Mouse (Mus musculus): ENCODE data around the gene Foxp1.

Foxp1 gene

GRCm38 (mm10) chr6:99520676-99521037 is 1.9 kb downstream of the Foxp1 start:
- DNase-seq: no peak

DNA sequence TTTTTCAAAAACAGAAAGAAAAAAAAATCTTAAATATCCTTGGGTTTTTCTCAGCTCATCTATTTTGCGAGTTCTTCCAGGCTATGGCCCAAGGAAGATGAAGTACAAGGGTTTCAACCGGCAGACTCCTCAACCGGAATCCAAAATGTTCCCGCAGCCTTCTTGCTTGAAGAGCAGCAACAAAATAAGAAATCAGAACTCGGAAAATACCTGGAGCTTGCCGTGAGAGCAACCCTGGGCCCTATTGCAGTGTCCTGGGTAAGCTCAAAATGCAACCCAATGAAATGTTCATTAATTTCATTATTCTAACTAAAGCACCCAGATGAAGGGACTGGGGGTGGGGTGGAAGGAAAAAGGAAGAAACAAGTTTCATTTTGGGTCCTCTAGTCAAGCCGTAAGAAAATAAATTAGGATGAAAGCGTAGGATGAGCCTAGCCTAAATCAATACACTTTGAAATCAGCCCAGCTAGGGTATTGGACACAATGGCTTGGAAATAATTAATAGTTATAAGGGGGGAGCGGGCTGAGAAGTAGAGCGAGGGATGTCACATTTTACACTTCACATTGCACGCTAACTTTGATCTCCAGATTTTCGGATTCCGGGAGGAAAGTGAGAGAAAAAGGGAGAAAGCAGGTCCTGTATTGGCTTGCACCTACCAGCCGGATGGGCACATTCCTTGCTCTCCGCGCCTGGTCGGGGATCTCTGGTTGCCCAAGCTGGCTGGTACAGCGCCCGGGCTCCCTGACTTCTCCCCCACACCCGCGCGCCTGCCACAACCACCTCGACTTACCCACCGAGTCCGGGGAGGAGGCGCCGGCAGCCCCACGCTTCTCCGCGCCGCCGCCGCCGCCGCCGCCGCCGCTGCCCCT is 2.5 kb downstream of the Foxp1 start:
- peak; percentile 16 for DNase-seq

DNA sequence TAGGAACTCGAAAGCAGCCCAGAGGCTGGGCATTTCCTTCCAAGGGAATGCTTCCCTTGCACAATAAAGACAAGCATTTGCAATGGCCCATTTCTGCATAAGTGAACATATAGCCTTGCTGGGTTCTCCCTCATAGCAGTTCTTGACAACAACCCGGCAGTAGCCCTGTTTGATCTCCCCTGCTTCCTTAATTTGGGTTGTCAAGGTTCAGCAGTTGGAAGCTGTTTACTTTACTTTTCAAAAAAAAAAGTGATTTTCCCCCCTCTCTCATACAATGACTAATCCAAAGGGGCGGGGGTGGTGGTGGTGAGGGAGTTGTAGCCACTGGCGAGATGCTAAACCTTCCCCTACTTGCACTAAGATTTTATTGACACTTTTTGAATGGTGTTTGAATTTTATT is 3.5 kb downstream of the Foxp1 start:
- DNase-seq: no peak

GRCm38 (mm10) chr6:99515667-99516199 is 6.8 kb downstream of the Foxp1 start:
- DNase-seq: no peak

- no peak for DNase-seq
Measured at GRCm38 (mm10) chr6:99511862-99512261, 10.7 kb downstream of the Foxp1 start.

- DNase-seq: peak; percentile 77
Measured at GRCm38 (mm10) chr6:99509189-99509592, 13.3 kb downstream of the Foxp1 start.

DNA sequence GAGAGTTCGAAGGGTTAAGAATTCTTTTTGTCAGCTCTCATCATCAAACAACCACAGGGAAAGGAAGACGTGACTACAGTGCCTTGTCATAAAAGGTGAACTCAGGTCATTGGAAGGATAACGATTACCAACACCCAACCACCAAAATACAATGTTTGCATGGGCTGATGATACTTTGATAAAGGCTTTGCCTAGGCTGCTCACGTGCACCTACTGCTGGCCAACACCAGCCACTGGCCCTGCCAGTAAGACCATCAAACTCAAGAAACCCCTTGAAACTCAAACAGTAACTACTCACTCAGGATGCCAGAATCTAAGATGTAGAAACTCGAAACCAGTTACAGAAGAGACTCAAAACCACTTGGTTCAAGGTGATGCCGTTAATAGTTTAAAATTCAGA is 15.7 kb downstream of the Foxp1 start:
- DNase-seq: no peak

- DNase-seq: no peak
Measured at GRCm38 (mm10) chr6:99503741-99504140, 18.8 kb downstream of the Foxp1 start.

DNA sequence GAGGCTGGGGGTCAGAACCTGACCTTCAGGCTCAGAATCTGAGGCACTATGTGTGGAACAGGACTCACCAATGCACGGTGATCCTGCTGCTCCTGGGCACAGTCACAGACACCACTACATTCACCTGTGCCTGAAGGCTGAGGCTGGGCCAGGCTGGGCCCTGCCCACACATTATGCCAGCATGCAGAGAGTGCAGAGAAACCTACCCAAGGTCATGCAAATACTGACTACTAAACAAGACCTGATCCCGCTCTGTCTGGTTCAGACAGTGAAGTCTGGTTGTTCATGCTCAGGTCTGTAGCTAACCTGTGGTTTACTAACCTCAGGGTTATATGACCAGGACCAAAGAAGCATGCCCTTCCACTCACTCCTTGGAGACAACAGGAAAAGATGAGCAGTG is 19.8 kb downstream of the Foxp1 start:
- DNase-seq: no peak

GRCm38 (mm10) chr6:99502314-99502713 is 20.2 kb downstream of the Foxp1 start:
- no peak for DNase-seq

DNA sequence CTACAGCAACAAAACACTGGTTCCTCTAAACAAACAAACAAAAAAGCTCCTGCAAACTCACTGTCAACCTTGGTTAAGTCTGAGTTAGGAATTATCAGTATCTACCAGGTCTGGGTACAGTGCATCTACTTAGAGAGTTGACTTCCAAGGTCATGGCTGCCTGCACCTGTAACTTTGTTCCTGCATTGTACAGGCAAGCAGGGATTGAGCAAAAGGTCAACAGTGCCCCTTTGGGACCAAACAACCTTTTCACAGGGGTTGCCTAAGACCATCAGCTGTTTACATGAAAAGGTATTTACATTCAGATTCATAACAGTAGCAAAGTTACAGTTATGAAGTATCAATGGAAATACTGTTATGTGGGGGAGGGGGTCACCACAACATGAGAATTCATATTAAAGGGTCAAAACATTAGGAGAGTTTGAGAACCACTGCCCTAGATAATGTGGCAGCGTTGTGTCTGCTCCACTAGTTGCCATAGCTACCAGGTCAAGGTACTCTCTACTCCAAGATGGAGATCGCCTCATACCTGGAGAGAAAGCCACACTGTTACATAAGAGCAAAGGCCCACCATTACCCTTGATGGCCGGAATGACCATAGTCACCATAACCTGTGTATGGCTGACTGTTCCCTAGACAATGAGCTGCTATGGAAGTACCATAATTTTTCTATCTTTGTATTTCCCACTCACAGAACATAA is 21.8 kb downstream of the Foxp1 start:
- no peak for DNase-seq

- DNase-seq: no peak
Measured at GRCm38 (mm10) chr6:99498082-99498481, 24.4 kb downstream of the Foxp1 start.

GRCm38 (mm10) chr6:99496114-99496513 is 26.4 kb downstream of the Foxp1 start:
- no peak for DNase-seq

- no peak for DNase-seq
Measured at GRCm38 (mm10) chr6:99492937-99493336, 29.6 kb downstream of the Foxp1 start.

DNA sequence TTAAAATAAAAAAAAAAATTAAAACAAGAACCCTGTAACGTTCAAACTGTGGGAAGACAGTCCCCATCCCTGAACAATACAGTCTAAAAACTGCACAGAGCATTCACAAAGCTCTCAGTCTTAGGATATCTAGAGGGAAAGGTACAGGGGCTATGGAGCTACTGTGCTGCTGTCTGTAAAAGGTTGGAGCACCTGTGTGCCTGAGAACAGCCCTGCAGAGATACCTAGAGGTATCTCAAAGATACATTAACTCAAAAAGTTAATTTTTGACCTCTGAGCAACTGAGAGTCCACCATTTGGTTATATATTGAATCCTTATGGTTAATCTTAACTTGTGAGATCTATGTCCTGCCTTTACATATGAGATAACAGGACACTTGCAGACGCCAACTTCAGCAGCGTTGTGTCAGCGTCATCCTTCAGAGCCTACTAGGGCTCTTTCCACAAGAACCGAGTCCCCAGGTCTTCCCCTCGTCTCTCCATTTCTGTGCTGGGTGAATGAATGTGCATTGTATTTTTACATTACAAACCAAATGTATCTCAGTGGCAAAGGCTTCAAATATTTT is 30.5 kb downstream of the Foxp1 start:
- DNase-seq: no peak

- DNase-seq: no peak
Measured at GRCm38 (mm10) chr6:99491146-99491545, 31.4 kb downstream of the Foxp1 start.

- no peak for DNase-seq
Measured at GRCm38 (mm10) chr6:99489900-99490648, 32.4 kb downstream of the Foxp1 start.

DNA sequence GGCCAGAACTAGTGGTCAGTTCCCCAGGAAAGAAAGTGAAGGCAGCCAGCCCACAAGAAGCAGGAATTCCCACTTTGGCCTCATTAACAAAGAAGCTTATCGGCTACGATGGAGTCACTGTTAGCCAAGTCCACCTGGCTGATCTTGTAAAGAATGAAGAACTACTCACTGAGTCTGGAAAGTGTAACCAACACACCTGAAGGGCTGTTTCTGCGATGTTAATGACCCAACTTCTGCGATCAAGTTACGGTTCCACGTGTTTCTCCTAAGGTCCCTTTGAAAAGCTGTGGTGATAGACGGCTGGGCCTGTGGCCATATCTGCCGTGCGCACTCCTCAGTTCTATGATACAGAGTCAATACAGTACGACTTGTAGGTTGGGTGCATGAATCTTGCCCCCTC is 33.1 kb downstream of the Foxp1 start:
- DNase-seq: no peak

GRCm38 (mm10) chr6:99485884-99486640 is 36.5 kb downstream of the Foxp1 start:
- peak; percentile 36 for DNase-seq

DNA sequence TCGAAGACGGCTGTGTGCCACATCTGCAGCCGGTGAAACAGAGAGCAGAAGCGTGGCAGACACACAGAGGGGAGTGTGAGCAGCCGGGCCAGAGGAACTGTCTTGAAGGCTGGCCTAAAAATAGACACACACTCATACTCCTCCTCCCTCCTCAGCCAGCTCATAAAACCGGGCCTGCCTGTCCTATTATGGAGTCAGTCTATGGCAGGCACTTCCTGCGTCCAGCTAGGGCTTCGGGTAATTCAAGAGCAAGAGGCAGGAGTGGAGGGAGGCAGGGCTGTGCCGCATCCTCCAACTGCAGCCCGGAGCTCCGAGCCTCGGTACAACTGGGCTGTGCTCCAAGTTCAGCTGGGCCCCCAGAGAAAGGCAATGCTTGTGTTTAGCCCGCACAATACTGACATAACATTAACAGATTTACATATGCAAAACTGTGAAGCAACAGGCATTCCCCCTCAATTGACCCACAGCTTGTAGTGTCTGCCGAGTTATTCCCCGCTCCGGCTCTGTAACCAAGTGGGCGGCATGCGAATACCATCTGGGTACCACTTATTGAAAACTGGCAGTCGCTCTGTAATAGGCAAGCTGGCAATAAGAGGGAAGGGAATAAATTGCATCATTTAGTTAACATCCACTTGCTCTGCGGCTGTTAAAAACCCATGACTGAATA is 37.2 kb downstream of the Foxp1 start:
- peak; percentile 24 for DNase-seq

GRCm38 (mm10) chr6:99484884-99485216 is 37.7 kb downstream of the Foxp1 start:
- no peak for DNase-seq

DNA sequence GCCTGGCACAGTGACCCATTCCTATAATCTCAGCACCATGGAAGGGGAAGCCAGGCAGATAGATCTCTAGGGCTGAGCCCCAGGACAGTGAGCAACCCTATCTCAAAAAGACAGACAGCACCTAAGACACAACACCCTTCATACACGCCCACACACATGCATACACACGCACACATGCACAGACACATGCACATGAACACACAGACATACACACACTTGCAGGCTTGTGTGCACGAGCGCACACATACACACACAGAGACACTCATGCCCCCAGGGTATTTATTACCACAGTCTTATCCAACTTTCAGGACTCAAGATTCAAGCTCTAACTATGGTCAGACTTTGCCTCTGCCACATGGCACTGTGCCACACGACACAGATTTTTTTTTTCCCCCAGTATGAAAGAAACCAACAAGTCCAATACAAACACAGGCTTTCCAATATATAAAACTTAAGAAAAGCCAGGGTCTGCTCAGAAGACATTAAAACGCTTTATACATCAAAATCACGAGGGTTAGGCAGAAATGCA is 38.3 kb downstream of the Foxp1 start:
- DNase-seq: no peak

All from cerebellum, adult 8-10 months (tissue).